Mouse (Mus musculus) lung, postnatal 0 days (tissue): ENCODE measurements around the gene Zcchc14.

Source experiments
- CTCF ChIP-seq: IDR thresholded peaks from 2 replicates; pipeline ENCODE4 v1.5.1; 2016; ENCODE audit warnings: antibody characterized with exemption, mild to moderate bottlenecking
- EP300 ChIP-seq: IDR thresholded peaks from 2 replicates; pipeline ENCODE4 v1.6.1; 2016; ENCODE audit warnings: antibody characterized with exemption, mild to moderate bottlenecking, control low read depth

- no peak for TF ChIP-seq CTCF
- no peak for TF ChIP-seq EP300
These were observed 31.7 kb downstream of the Zcchc14 start for GRCm38 (mm10) chr8:121620801-121621516.
